Mouse (Mus musculus) liver, embryonic 12.5 days (tissue): ENCODE measurements around the gene Ltv1. TPM values are rescaled to one million over a fixed set of nuclear protein-coding genes. Genes with fewer than 3 reads are reported as not detected.

ENCODE experiments used
- ATAC-seq: fragments of 200-750 bp; cut with Nextera tagmentation; 2 replicates; pipeline ENCODE4 v1.8.0; 2017; ENCODE audit warnings: moderate number of reproducible peaks, mild to moderate bottlenecking, moderate library complexity
- H3K27ac ChIP-seq: fragments of 300-500 bp; sonication (generic); 2 replicates; pipeline ENCODE4 v1.5.1; 2016; ENCODE audit warnings: mild to moderate bottlenecking
- H3K27me3 ChIP-seq: fragments of 300-500 bp; sonication (generic); replicated peaks from 2 replicates; pipeline ENCODE4 v1.6.1; 2016; ENCODE audit warnings: mild to moderate bottlenecking, moderate library complexity
- H3K36me3 ChIP-seq: fragments of 300-500 bp; sonication (generic); 2 replicates; pipeline ENCODE4 v1.6.1; 2016; ENCODE audit warnings: mild to moderate bottlenecking, moderate library complexity
- H3K4me1 ChIP-seq: fragments of 300-500 bp; sonication (generic); 2 replicates; pipeline ENCODE4 v1.6.1; 2016
- H3K4me2 ChIP-seq: fragments of 300-500 bp; sonication (generic); 2 replicates; pipeline ENCODE4 v1.6.1; 2016; ENCODE audit warnings: mild to moderate bottlenecking, moderate library complexity
- H3K4me3 ChIP-seq: fragments of 300-500 bp; sonication (generic); 2 replicates; pipeline ENCODE4 v1.5.1; 2016; ENCODE audit warnings: mild to moderate bottlenecking, moderate library complexity
- H3K9ac ChIP-seq: fragments of 300-500 bp; sonication (generic); 2 replicates; pipeline ENCODE4 v1.6.1; 2016; ENCODE audit warnings: mild to moderate bottlenecking, moderate library complexity
- H3K9me3 ChIP-seq: fragments of 300-500 bp; sonication (generic); replicated peaks from 2 replicates; pipeline ENCODE4 v1.6.1; 2016; ENCODE audit warnings: mild to moderate bottlenecking, moderate library complexity
- WGBS: fragments of 180-500 bp; shearing (Covaris S2); methylation state at CpG from one replicate; pipeline ENCODE4 v1.1.7; 2016; ENCODE audit not compliant: insufficient replicate concordance; 5-methylcytosine and 5-hydroxymethylcytosine counted together
- polyA plus RNA-seq: library from polyadenylated mRNA; unstranded; fragments of >200 nt; fragmentation: Nextera tagmentation; extraction: Ambion mirVana; gene quantifications from 2 replicates; pipeline ENCODE4 v1.2.1, GENCODE M21; 2016

Ltv1 gene
- polyA plus RNA-seq, 1 experiment from 2014 or later, result 58.3 TPM

GRCm38 (mm10) chr10:13155377-13155776, 37.6 kb downstream of the Ltv1 start:
- no peak overlapping the region for H3K27ac ChIP-seq
- no peaks in the 10 kb centered on the region for H3K27me3 ChIP-seq
- ATAC-seq, result no peak
- H3K4me3 ChIP-seq, result no peak overlapping the region
- H3K4me1 ChIP-seq, result no peaks in the 10 kb centered on the region
- H3K9ac ChIP-seq, result no peak overlapping the region
- H3K4me2 ChIP-seq, result no peak overlapping the region
- WGBS, result 75% methylated on average over 5 of the region's 5 CpGs
- no peaks in the 10 kb centered on the region for H3K36me3 ChIP-seq
- no peaks in the 10 kb centered on the region for H3K9me3 ChIP-seq

GRCm38 (mm10) chr10:13152811-13153364, 40.1 kb downstream of the Ltv1 start:
- Histone ChIP-seq H3K27ac (no peak overlapping the region), H3K9me3 (no peaks in the 10 kb centered on the region), H3K4me3 (no peak overlapping the region), H3K4me2 (no peak overlapping the region), H3K9ac (no peak overlapping the region), H3K27me3 (no peaks in the 10 kb centered on the region), H3K4me1 (no peaks in the 10 kb centered on the region), H3K36me3 (no peaks in the 10 kb centered on the region)
- 67% methylated on average over 4 of the region's 4 CpGs for WGBS
- no peak for ATAC-seq

- Histone ChIP-seq H3K36me3 (no peaks in the 10 kb centered on the region), H3K27ac (no peak overlapping the region), H3K27me3 (no peaks in the 10 kb centered on the region), H3K9me3 (no peaks in the 10 kb centered on the region), H3K4me3 (no peak overlapping the region), H3K9ac (no peak overlapping the region), H3K4me2 (no peak overlapping the region), H3K4me1 (no peaks in the 10 kb centered on the region)
- WGBS, result 72% methylated on average over 5 of the region's 5 CpGs
- ATAC-seq, result no peak
These were observed 41.6 kb downstream of the Ltv1 start for GRCm38 (mm10) chr10:13151353-13151752.

GRCm38 (mm10) chr10:13150435-13150834, 42.5 kb downstream of the Ltv1 start:
- H3K9ac ChIP-seq, result no peak overlapping the region
- no peaks in the 10 kb centered on the region for H3K9me3 ChIP-seq
- no peak overlapping the region for H3K27ac ChIP-seq
- no peaks in the 10 kb centered on the region for H3K4me1 ChIP-seq
- no peak overlapping the region for H3K4me2 ChIP-seq
- WGBS, result 55% methylated on average over 3 of the region's 3 CpGs
- H3K27me3 ChIP-seq, result no peaks in the 10 kb centered on the region
- no peak for ATAC-seq
- no peaks in the 10 kb centered on the region for H3K36me3 ChIP-seq
- H3K4me3 ChIP-seq, result no peak overlapping the region

- H3K27me3 ChIP-seq, result no peaks in the 10 kb centered on the region
- ATAC-seq, result no peak
- H3K27ac ChIP-seq, result no peak overlapping the region
- H3K4me2 ChIP-seq, result no peak overlapping the region
- H3K4me1 ChIP-seq, result no peaks in the 10 kb centered on the region
- no peaks in the 10 kb centered on the region for H3K9me3 ChIP-seq
- WGBS, result 79% methylated on average over 2 of the region's 2 CpGs
- no peak overlapping the region for H3K4me3 ChIP-seq
- H3K36me3 ChIP-seq, result no peaks in the 10 kb centered on the region
- no peak overlapping the region for H3K9ac ChIP-seq
These were observed 52.5 kb downstream of the Ltv1 start for GRCm38 (mm10) chr10:13140434-13140833.

- no peak for ATAC-seq
- Histone ChIP-seq H3K9ac (no peak overlapping the region), H3K9me3 (no peaks in the 10 kb centered on the region), H3K4me3 (no peak overlapping the region), H3K4me1 (no peaks in the 10 kb centered on the region), H3K27me3 (no peaks in the 10 kb centered on the region), H3K27ac (no peak overlapping the region), H3K36me3 (no peaks in the 10 kb centered on the region), H3K4me2 (no peak overlapping the region)
- WGBS, result 76% methylated on average over 6 of the region's 6 CpGs
These were observed 55.1 kb downstream of the Ltv1 start for GRCm38 (mm10) chr10:13137906-13138305.

- Histone ChIP-seq H3K36me3 (no peaks in the 10 kb centered on the region), H3K9ac (no peak overlapping the region), H3K4me1 (no peaks in the 10 kb centered on the region), H3K9me3 (no peaks in the 10 kb centered on the region), H3K27ac (no peak overlapping the region), H3K27me3 (no peaks in the 10 kb centered on the region), H3K4me3 (no peak overlapping the region), H3K4me2 (no peak overlapping the region)
- WGBS, result 80% methylated on average over 7 of the region's 7 CpGs
- no peak for ATAC-seq
These were observed 57.2 kb downstream of the Ltv1 start for GRCm38 (mm10) chr10:13135751-13136150.

- no peak for ATAC-seq
- Histone ChIP-seq H3K9me3 (no peaks in the 10 kb centered on the region), H3K4me2 (no peak overlapping the region), H3K4me1 (no peaks in the 10 kb centered on the region), H3K27ac (no peak overlapping the region), H3K36me3 (no peaks in the 10 kb centered on the region), H3K4me3 (no peak overlapping the region), H3K9ac (no peak overlapping the region), H3K27me3 (no peaks in the 10 kb centered on the region)
- WGBS, result 80% methylated on average over 7 of the region's 7 CpGs
These were observed 57.7 kb downstream of the Ltv1 start for GRCm38 (mm10) chr10:13135276-13135675.

- Histone ChIP-seq H3K27ac (no peak overlapping the region), H3K27me3 (no peaks in the 10 kb centered on the region), H3K9ac (no peak overlapping the region), H3K4me1 (no peaks in the 10 kb centered on the region), H3K36me3 (no peaks in the 10 kb centered on the region), H3K4me3 (no peak overlapping the region), H3K4me2 (no peak overlapping the region), H3K9me3 (no peaks in the 10 kb centered on the region)
- 63% methylated on average over 4 of the region's 4 CpGs for WGBS
- no peak for ATAC-seq
These were observed 59.1 kb downstream of the Ltv1 start for GRCm38 (mm10) chr10:13133850-13134249.

Other genes with a start within 250 kb of the Ltv1 start
- gene Stx11, start 228.9 kb downstream of the Ltv1 start, polyA plus RNA-seq, result 15.1 and 16.6 TPM in 2 replicates
- 30.7 and 32.9 TPM in 2 replicates for gene Sf3b5, start 187.8 kb downstream of the Ltv1 start, polyA plus RNA-seq
- gene Plagl1, start 132.7 kb downstream of the Ltv1 start, polyA plus RNA-seq, result 55.7 and 63.5 TPM in 2 replicates
- gene Zc2hc1b, start 15.1 kb downstream of the Ltv1 start, polyA plus RNA-seq, result not detected in 2 replicates